Mouse (Mus musculus) heart, postnatal 0 days (tissue): ENCODE data around the gene Trim10. TPM values are rescaled to one million over a fixed set of nuclear protein-coding genes. Genes with fewer than 3 reads are reported as not detected.
"Not testable (repeated sequence)": the region's sequence is repeated elsewhere in the genome, so short reads cannot be mapped to it uniquely, and the experiment has no call there.

Experiments used
- ATAC-seq: fragments of 200-750 bp; cut with Nextera tagmentation; 2 replicates; pipeline ENCODE4 v1.8.0; 2017; ENCODE audit warnings: low read depth, moderate number of reproducible peaks, moderate library complexity; ENCODE audit not compliant: insufficient read depth
- DNase-seq: peaks from one replicate; pipeline ENCODE4 v3.0.0-alpha.2; 2016; ENCODE audit warnings: low spot score
- H3K27ac ChIP-seq: fragments of 300-500 bp; sonication (generic); 2 replicates; pipeline ENCODE4 v1.5.1; 2014; ENCODE audit warnings: low read depth, mild to moderate bottlenecking
- H3K27me3 ChIP-seq: fragments of 300-500 bp; sonication (generic); 2 replicates; pipeline ENCODE4 v1.6.1; 2014; ENCODE audit warnings: low read length, mixed read lengths; ENCODE audit not compliant: control insufficient read depth, insufficient read depth
- H3K36me3 ChIP-seq: fragments of 300-500 bp; sonication (generic); replicated peaks from 2 replicates; pipeline ENCODE4 v1.6.1; 2014; ENCODE audit warnings: low read length, mixed read lengths; ENCODE audit not compliant: control insufficient read depth, insufficient read depth
- H3K4me1 ChIP-seq: fragments of 300-500 bp; sonication (generic); 2 replicates; pipeline ENCODE4 v1.6.1; 2014; ENCODE audit warnings: antibody characterized with exemption; ENCODE audit not compliant: control insufficient read depth, insufficient read depth
- H3K4me2 ChIP-seq: fragments of 300-500 bp; sonication (generic); 2 replicates; pipeline ENCODE4 v1.6.1; 2014; ENCODE audit warnings: low read depth, mild to moderate bottlenecking, low read length, moderate library complexity
- H3K4me3 ChIP-seq: fragments of 300-500 bp; sonication (generic); 2 replicates; pipeline ENCODE4 v1.5.1; 2014; ENCODE audit warnings: low read depth, low read length
- H3K9ac ChIP-seq: fragments of 300-500 bp; sonication (generic); replicated peaks from 2 replicates; pipeline ENCODE4 v1.6.1; 2014; ENCODE audit warnings: low read depth, low read length, mixed read lengths
- H3K9me3 ChIP-seq: fragments of 300-500 bp; sonication (generic); replicated peaks from 2 replicates; pipeline ENCODE4 v1.6.1; 2016; ENCODE audit warnings: low read length; ENCODE audit not compliant: control insufficient read depth
- CTCF ChIP-seq: IDR thresholded peaks from 2 replicates; pipeline ENCODE4 v1.5.1; 2016; ENCODE audit warnings: antibody characterized with exemption, control low read depth, low read depth
- EP300 ChIP-seq: IDR thresholded peaks from 2 replicates; pipeline ENCODE4 v1.6.1; 2016; ENCODE audit warnings: antibody characterized with exemption, low read depth
- WGBS: fragments of 180-500 bp; shearing (Covaris S2); extraction: QIAGEN DNeasy Blood & Tissue Kit; methylation state at CpG from one replicate; pipeline ENCODE4 v1.1.7; 2014; 5-methylcytosine and 5-hydroxymethylcytosine counted together
- polyA plus RNA-seq: library from polyadenylated mRNA; unstranded; fragments of >200 nt; fragmentation: Nextera tagmentation; extraction: Ambion mirVana; gene quantifications from 2 replicates; pipeline ENCODE4 v1.2.1, GENCODE M21; 2015
- total RNA-seq: library from RNA; depleted of rRNA; stranded (reverse); fragments of >200 nt; gene quantifications from 2 replicates; pipeline ENCODE4 v1.2.3, GENCODE M21; 2014; ENCODE audit warnings: low replicate concordance; rRNA removed

Trim10 gene
- total RNA-seq (0.15 TPM in 1 of 2 replicates, not detected in the other), polyA plus RNA-seq (0.63 and 0.97 TPM in 2 replicates)

DNA sequence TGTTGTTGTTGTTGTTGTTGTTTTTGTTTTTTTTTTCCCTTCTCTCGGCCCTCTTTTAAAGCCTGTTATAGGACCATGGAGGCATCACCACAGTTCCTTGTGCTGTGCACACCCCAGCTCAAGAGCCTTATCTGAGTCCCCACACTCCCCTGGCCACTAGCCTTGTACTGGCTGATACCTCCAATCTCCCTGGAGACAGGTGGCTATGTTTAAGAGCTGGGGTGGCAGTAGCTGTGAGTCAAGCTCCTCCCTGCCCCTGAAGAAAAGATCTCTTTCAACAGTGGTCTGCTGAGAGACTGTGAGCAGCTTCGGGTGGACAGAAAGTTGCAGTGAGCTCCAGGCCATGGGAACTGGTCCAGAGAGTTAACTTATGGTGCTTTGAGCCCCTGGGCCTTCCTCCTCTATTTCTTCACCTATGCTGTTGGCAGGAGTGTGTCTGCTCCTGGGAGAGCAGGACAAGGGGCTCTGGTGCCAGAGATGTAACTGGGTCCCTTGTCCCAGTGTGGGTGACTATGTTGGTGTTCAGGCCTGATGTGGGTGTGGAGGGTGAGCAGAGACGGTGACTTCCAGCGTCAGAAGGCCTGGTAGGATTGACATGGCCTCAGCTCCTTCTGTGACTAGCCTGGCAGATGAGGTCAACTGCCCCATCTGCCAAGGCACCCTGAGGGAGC is at the start of gene Trim10:
Trim10 (plus strand) TSS at position 291 of the 671 bp plus-strand sequence.
- H3K4me2 ChIP-seq = 0 out of 2 replicates have a peak within 1 kb of the TSS, but pooled peaks have one; percentile 12
- DNase-seq (no peak), ATAC-seq (no peak)
- H3K27ac ChIP-seq = no peak within 1 kb of the TSS
- WGBS = 71% methylated on average over 4 of the region's 4 CpGs
- H3K36me3 ChIP-seq = no peaks in the 10 kb centered on the region
- H3K9me3 ChIP-seq = no peaks in the 10 kb centered on the region
- H3K9ac ChIP-seq = no peak within 1 kb of the TSS
- H3K27me3 ChIP-seq = peaks cover 29% of the 10 kb centered on the region
- no peak for TF ChIP-seq CTCF
- TF ChIP-seq EP300 = no peak
- no peak within 1 kb of the TSS for H3K4me3 ChIP-seq
- no peaks in the 10 kb centered on the region for H3K4me1 ChIP-seq

DNA sequence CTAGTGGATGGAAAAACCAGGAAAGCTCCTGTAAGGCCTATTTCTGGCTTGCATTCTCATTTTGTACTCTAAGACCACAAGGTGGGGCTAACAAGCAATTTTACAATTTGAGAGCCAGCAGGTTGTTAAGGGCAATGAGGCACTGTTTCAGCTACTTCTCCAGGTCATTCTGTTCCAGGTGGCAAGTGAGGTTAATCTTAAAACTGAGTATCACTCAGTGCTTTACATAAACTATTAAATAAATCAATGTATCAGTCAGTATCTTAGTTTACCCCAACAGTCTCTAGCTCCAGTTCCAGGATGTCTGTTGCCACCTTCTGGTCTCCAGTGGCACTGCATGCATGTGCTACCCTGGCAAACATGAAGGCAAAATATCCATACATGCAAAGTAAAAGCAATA is 45.4 kb upstream of the Trim10 start:
- no peak overlapping the region for H3K27ac ChIP-seq
- no peak overlapping the region for H3K9ac ChIP-seq
- no peaks in the 10 kb centered on the region for H3K4me1 ChIP-seq
- no peaks in the 10 kb centered on the region for H3K36me3 ChIP-seq
- H3K9me3 ChIP-seq = no peaks in the 10 kb centered on the region
- no peak overlapping the region for H3K4me2 ChIP-seq
- H3K4me3 ChIP-seq = no peak overlapping the region
- TF ChIP-seq EP300 (no peak), CTCF (peak; percentile 65)
- ATAC-seq (peak; percentile 27; the same call in 1 of the 2 replicates), DNase-seq (peak; percentile 32)
- no peaks in the 10 kb centered on the region for H3K27me3 ChIP-seq

DNA sequence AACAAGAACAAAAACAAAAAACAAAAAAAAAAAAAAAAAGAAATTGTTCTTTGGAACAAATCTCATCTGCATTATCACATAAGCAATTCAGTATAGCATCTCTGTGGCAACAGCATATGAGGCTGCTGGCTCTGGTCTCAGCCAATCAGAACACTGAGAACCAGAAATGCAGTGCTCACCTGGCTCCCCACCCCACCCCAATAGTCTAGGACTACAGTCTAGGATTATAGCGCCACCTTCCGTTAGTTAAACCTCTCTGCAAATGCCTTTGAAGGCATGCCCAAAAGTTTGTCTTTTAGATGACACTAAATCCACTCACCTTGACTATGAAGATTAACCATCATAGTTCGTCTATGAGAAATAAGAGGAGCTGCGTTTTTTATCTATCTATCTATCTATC is 43.8 kb upstream of the Trim10 start:
- Histone ChIP-seq H3K9me3 (no peaks in the 10 kb centered on the region), H3K4me3 (no peak overlapping the region), H3K36me3 (no peaks in the 10 kb centered on the region), H3K27me3 (no peaks in the 10 kb centered on the region), H3K9ac (no peak overlapping the region), H3K4me2 (no peak overlapping the region), H3K4me1 (no peaks in the 10 kb centered on the region), H3K27ac (no peak overlapping the region)
- ATAC-seq (no peak), DNase-seq (no peak)
- no peak; the same call in 1 of the 2 replicates for TF ChIP-seq CTCF
- no peak for TF ChIP-seq EP300
- whole genome bisulfite sequencing = 20% methylated on average over 4 of the region's 4 CpGs

DNA sequence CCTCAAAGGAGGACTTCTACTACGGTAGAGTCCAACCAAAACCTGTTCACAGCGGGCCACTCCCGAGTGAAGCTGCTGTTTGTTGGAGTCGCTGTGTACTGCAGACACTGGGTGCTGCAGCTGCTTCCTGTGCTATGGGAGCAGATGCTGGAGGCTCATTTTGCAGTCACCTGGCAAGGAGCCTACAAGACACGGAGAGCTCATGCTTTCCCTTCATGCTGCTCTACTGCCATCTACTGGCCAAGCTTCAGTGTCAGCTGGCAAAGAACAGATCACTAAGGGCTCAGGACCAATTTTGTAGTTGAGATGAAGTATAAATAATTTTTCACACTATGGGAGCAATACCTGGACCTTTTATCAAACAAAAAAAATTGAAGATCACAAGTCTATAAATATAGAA is 43.4 kb upstream of the Trim10 start:
- not testable (repeated sequence) for H3K27me3 ChIP-seq, H3K27ac ChIP-seq, H3K4me2 ChIP-seq, H3K4me3 ChIP-seq, H3K9ac ChIP-seq, H3K9me3 ChIP-seq, H3K4me1 ChIP-seq, H3K36me3 ChIP-seq
- DNase-seq (peak; percentile 82), ATAC-seq (peak; percentile 75)
- peak; percentile 78 for TF ChIP-seq CTCF
- WGBS = 18% methylated on average over 5 of the region's 5 CpGs

DNA sequence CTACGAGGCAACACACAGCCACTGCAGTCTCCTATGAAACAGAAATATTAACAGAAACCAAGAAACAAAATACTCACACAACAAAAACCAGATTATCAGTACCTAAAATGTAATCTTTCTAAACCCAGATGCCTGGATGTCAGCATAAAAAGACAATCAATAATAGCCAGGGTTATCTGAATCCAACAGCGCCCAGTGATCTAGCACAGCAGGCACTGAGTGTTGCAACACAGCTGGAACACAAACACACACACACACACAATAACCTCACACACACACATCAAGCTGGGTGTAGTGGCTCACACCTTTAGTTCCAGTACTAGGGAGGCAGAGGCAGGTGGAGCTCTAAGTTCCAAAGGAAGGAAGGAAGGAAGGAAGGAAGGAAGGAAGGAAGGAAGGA is 40.9 kb upstream of the Trim10 start:
- Histone ChIP-seq H3K9me3 (no peaks in the 10 kb centered on the region), H3K36me3 (no peaks in the 10 kb centered on the region), H3K9ac (no peak overlapping the region), H3K4me2 (no peak overlapping the region), H3K27ac (no peak overlapping the region), H3K4me3 (no peak overlapping the region), H3K27me3 (no peaks in the 10 kb centered on the region), H3K4me1 (no peaks in the 10 kb centered on the region)
- TF ChIP-seq CTCF (no peak), EP300 (no peak)
- no peak for DNase-seq
- ATAC-seq = no peak
- WGBS = 69% methylated on average over 2 of the region's 2 CpGs

DNA sequence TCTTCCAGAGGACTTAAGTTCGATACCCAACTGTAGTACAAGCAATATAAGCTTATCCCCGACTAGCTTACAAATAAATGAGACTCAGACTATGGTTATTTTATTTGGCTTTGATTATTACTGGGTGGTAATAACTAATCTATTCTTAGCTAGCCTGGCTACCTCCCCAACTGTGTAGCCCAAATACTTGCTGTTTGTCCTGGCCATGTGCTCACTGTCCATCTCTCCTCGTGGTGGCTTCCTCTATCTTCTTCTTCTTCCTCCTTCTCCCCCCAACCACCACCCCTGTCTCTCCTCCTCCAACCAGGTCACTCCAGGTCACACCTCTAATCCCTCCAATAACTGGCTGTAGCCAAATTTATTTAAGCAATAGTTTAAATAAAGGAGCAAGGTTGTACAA is 38.9 kb upstream of the Trim10 start:
- DNase-seq (no peak), ATAC-seq (no peak)
- Histone ChIP-seq H3K4me2 (no peak overlapping the region), H3K4me1 (no peaks in the 10 kb centered on the region), H3K4me3 (no peak overlapping the region), H3K27ac (no peak overlapping the region), H3K36me3 (no peaks in the 10 kb centered on the region), H3K9me3 (no peaks in the 10 kb centered on the region), H3K27me3 (no peaks in the 10 kb centered on the region), H3K9ac (no peak overlapping the region)
- TF ChIP-seq EP300 (no peak), CTCF (no peak)
- 66% methylated on average over 3 of the region's 3 CpGs for WGBS
